Comparison of ENCODE assay signal across 13 mouse cellular contexts in the genomic region with DNA sequence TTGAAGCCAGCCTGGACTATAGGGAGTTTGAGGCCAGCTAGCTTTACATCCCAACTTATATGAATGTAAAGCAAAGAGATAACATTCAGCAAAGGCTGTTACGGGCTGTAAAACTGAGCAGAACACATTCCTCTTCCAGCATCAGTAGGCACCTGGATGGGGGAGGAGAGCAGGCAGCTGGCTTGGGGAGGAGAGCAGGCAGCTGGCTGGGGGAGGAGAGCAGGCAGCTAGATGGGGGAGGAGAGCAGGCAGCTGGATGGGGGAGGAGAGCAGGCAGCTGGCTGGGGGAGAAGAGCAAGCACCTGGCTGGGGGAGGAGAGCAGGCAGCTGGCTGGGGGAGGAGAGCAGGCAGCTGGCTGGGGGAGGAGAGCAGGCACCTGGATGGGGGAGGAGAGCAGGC. TPM values are rescaled to one million over a fixed set of nuclear protein-coding genes. Genes with fewer than 3 reads are reported as not detected.
DNase-seq lines count a peak whose midpoint lies in the region; ATAC-seq and TF ChIP-seq lines count a peak whose summit lies in the region.
"Had no signal": no experiment of that assay in that cellular context is flagged by ENCODE, and none has a peak within 500 bp of the region (broad histone marks: within the 10 kb centered on the region; RNA-seq: fewer than 3 reads in every experiment).

No protein-coding gene starts in this region.

- no peak overlapping the region for H3K9ac ChIP-seq in kidney, embryonic 15.5 days
- H3K9ac ChIP-seq in limb, embryonic 11.5 days (ENCODE audit: low read length), result no peak overlapping the region

- no peaks in the 10 kb centered on the region for H3K9me3 ChIP-seq in kidney, embryonic 15.5 days (replicated peaks)
- H3K9me3 ChIP-seq in limb, embryonic 11.5 days (ENCODE audit: control insufficient read depth, low read length), result no peaks in the 10 kb centered on the region
- H3K9me3 ChIP-seq in heart, embryonic 10.5 days, result no peaks in the 10 kb centered on the region

- no peak overlapping the region for H3K4me3 ChIP-seq in kidney, embryonic 15.5 days (replicated peaks)
- no peak overlapping the region for H3K4me3 ChIP-seq in C2C12 (ENCODE audit: insufficient read depth, poor library complexity, severe bottlenecking)
- H3K4me3 ChIP-seq in limb, embryonic 11.5 days (ENCODE audit: low read depth, low read length), result no peak overlapping the region
- H3K4me3 ChIP-seq in heart, embryonic 10.5 days, result no peak overlapping the region

- H3ac ChIP-seq in C2C12 (ENCODE audit: control insufficient read depth, insufficient read length, low read depth), result no peak overlapping the region

- WGBS in kidney, embryonic 15.5 days, result 41% methylated on average over 1 of the region's 1 CpGs
- 39% methylated on average over 1 of the region's 1 CpGs for WGBS in limb, embryonic 11.5 days
- 33% methylated on average over 1 of the region's 1 CpGs for WGBS in heart, embryonic 10.5 days

- peaks cover 34% of the 10 kb centered on the region for H3K36me3 ChIP-seq in kidney, embryonic 15.5 days
- peaks cover 4% of the 10 kb centered on the region for H3K36me3 ChIP-seq in C2C12 (ENCODE audit: control insufficient read depth, insufficient read depth)
- no peaks in the 10 kb centered on the region for H3K36me3 ChIP-seq in limb, embryonic 11.5 days (ENCODE audit: control insufficient read depth, insufficient read depth, low read length)
- peaks cover 11% of the 10 kb centered on the region; the same call in 1 of the 2 replicates for H3K36me3 ChIP-seq in heart, embryonic 10.5 days

- no peak overlapping the region for H3K4me2 ChIP-seq in kidney, embryonic 15.5 days
- no peak overlapping the region for H3K4me2 ChIP-seq in limb, embryonic 11.5 days (ENCODE audit: low read depth, severe bottlenecking)

- no peak for ATAC-seq in kidney, embryonic 15.5 days (replicated peaks; ENCODE audit: low FRiP score)
- ATAC-seq in limb, embryonic 11.5 days (ENCODE audit: insufficient number of reproducible peaks, low FRiP score, low TSS enrichment, low read depth), result no peak
- ATAC-seq: activated CD4-positive, CD25-positive, alpha-beta regulatory T cell, adult 4 months; forebrain, embryonic 16.5 days had no signal

- no peak for TF ChIP-seq CTCF in C2C12 (IDR thresholded peaks at IDR 0.05; ENCODE audit: control insufficient read depth, insufficient read depth, insufficient read length)

- H3K27ac ChIP-seq in kidney, embryonic 15.5 days, result 0 out of 2 replicates have a peak overlapping the region, but pooled peaks have one; percentile 32
- H3K27ac ChIP-seq in limb, embryonic 11.5 days (replicated peaks; ENCODE audit: low read depth, low read length), result no peak overlapping the region
- no peak overlapping the region for H3K27ac ChIP-seq in heart, embryonic 10.5 days

- no peaks in the 10 kb centered on the region for H3K79me2 ChIP-seq in C2C12 (ENCODE audit: control insufficient read depth, insufficient read depth)

- no peaks in the 10 kb centered on the region for H3K27me3 ChIP-seq in kidney, embryonic 15.5 days
- no peaks in the 10 kb centered on the region for H3K27me3 ChIP-seq in C2C12 (ENCODE audit: control insufficient read depth, insufficient read depth, insufficient read length)
- no peaks in the 10 kb centered on the region for H3K27me3 ChIP-seq in limb, embryonic 11.5 days (ENCODE audit: control insufficient read depth, insufficient read depth, low read length)
- no peaks in the 10 kb centered on the region for H3K27me3 ChIP-seq in heart, embryonic 10.5 days (ENCODE audit: insufficient read depth, poor library complexity, severe bottlenecking)

- H3K79me3 ChIP-seq in C2C12 (ENCODE audit: low read depth), result no peaks in the 10 kb centered on the region

- DNase-seq in embryo, embryonic 9.5 days (ENCODE audit: extremely low spot score), result peak; percentile 24
- DNase-seq in embryo, embryonic 10.5 days (ENCODE audit: low spot score), result no peak
- DNase-seq in kidney, postnatal 10 days, result no peak
- peak; percentile 33 for DNase-seq in limb, embryonic 11.5 days (ENCODE audit: low spot score)
- no peak for DNase-seq in natural killer cell, adult 2 months (ENCODE audit: low spot score in 2 of 2)
- DNase-seq in heart, embryonic 10.5 days (ENCODE audit: low spot score), result no peak
- DNase-seq: cerebellum, adult 2 months; gastrocnemius, postnatal 14 days; right cerebral cortex, postnatal 25 days had no signal

- H3K4me1 ChIP-seq in kidney, embryonic 15.5 days, result no peaks in the 10 kb centered on the region
- H3K4me1 ChIP-seq in limb, embryonic 11.5 days (ENCODE audit: control insufficient read depth, insufficient read depth, low read length), result no peaks in the 10 kb centered on the region
- peaks cover 12% of the 10 kb centered on the region; the same call in 1 of the 2 replicates for H3K4me1 ChIP-seq in heart, embryonic 10.5 days

TF ChIP-seq in C2C12, 6 proteins besides CTCF, POLR2A, EP300 and RAD21:
- TF ChIP-seq MYOG (IDR thresholded peaks at IDR 0.05; ENCODE audit: control insufficient read depth, extremely low read depth, insufficient read length), result no peak
- TF ChIP-seq USF1 (IDR thresholded peaks at IDR 0.05; ENCODE audit: low read depth), result no peak
- TF ChIP-seq MYOD1 (IDR thresholded peaks at IDR 0.05; ENCODE audit: control insufficient read depth, insufficient read length, low read depth), result peak; percentile 66
TF ChIP-seq in C2C12: peak in this region for 1.

RNA-seq across cellular contexts. Expression of gene Tmem260, which starts 29.4 kb away (rescaled TPM):
- polyA plus RNA-seq in kidney, embryonic 15.5 days (2015; fragmentation: Nextera tagmentation; extraction: Ambion mirVana), result 19.4 and 20.4 TPM in 2 replicates
- 4.1 TPM for polyA plus RNA-seq in C2C12 (2012; fragmentation: generic; extraction: Trizol)
- polyA plus RNA-seq in limb, embryonic 11.5 days (2014; fragmentation: Nextera tagmentation; extraction: Ambion mirVana), result 25.4 and 26.3 TPM in 2 replicates
- 14.4 and 15.8 TPM in 2 replicates for polyA plus RNA-seq in heart, embryonic 10.5 days (2016; fragmentation: Nextera tagmentation; extraction: Ambion mirVana)

Comparison
In these comparisons a context has a peak if more than half of its experiments do, and no peak if none do; other contexts are left out.
1. DNase-seq: peak in embryo, embryonic 9.5 days (single experiment) and limb, embryonic 11.5 days (single experiment); none in embryo, embryonic 10.5 days (single experiment), kidney, postnatal 10 days (single experiment), natural killer cell, adult 2 months (0 of 2) and heart, embryonic 10.5 days (single experiment).